Mouse (Mus musculus) ES-E14 (cell line): ENCODE data around the gene Fyn.

Source experiments
- CHD2 ChIP-seq: IDR thresholded peaks from 2 replicates; pipeline ENCODE4 v1.6.1; 2014; ENCODE audit warnings: mild to moderate bottlenecking, low read depth, low read length, inconsistent platforms
- MAFK ChIP-seq: IDR thresholded peaks from 2 replicates; pipeline ENCODE4 v1.6.1; 2014; ENCODE audit warnings: mild to moderate bottlenecking, low read depth, low read length, inconsistent platforms; ENCODE audit not compliant: insufficient read depth
- ZC3H11A ChIP-seq: IDR thresholded peaks from 2 replicates; pipeline ENCODE4 v1.6.1; 2012; ENCODE audit warnings: low read depth, mild to moderate bottlenecking, inconsistent platforms, low read length, borderline replicate concordance

DNA sequence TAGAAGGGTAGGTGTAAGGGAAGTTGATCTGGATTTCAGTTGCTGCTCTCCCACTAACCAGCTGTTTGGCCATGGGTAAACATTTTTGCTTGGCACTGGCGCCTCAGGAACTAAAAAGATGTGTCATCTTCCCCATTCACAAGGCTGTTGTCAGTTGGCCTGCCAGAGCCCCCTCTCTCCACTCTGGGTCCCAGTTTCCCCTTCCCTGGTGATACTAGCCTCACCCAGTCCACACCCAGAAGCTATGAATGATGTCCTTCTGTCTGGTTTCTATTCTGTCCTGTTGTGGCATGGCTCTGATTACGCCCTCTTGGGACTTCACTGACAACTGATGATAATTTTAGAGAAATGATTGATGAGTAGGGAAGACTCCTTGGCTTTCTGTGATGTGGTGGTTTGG is 38.9 kb downstream of the Fyn start:
- TF ChIP-seq MAFK (no peak), ZC3H11A (no peak), CHD2 (no peak)
